Mouse (Mus musculus) ES-E14 (cell line): ENCODE measurements around the gene Gm21860.
"Not testable (repeated sequence)": the region's sequence is repeated elsewhere in the genome, so short reads cannot be mapped to it uniquely, and the experiment has no call there.

Experiments used
- MAFK ChIP-seq: IDR thresholded peaks from 2 replicates; pipeline ENCODE4 v1.6.1; 2014; ENCODE audit warnings: mild to moderate bottlenecking, low read depth, low read length, inconsistent platforms; ENCODE audit not compliant: insufficient read depth
- ZNF384 ChIP-seq: IDR thresholded peaks from 2 replicates; pipeline ENCODE4 v1.6.1; 2012; ENCODE audit warnings: low read depth, low read length, inconsistent platforms

GRCm38 (mm10) chrY:90717496-90717895 lies 37.1 kb downstream of the Gm21860 start:
- not testable (repeated sequence) for TF ChIP-seq MAFK, ZNF384
